Comparison of ENCODE assay signal across 22 mouse cellular contexts in genomic region chr4:87708981-87709645, GRCm38 (mm10).
A peak's percentile ranks its signal among the peaks of the same experiment; 100 is the strongest.
DNase-seq lines count a peak whose midpoint lies in the region; ATAC-seq lines count a peak whose summit lies in the region.
"Had no signal": no experiment of that assay in that cellular context is flagged by ENCODE, and none has a peak within 500 bp of the region (broad histone marks: within the 10 kb centered on the region; RNA-seq: fewer than 3 reads in every experiment).

No protein-coding gene starts in this region.

- H3K4me3 ChIP-seq in forebrain, embryonic 10.5 days, result no peak overlapping the region
- H3K4me3 ChIP-seq in forebrain, embryonic 13.5 days, result no peak overlapping the region
- H3K4me3 ChIP-seq in hindbrain, embryonic 15.5 days, result no peak overlapping the region
- H3K4me3 ChIP-seq in hindbrain, embryonic 16.5 days (ENCODE audit: low read length), result no peak overlapping the region
- no peak overlapping the region for H3K4me3 ChIP-seq in midbrain, embryonic 13.5 days (replicated peaks)
- H3K4me3 ChIP-seq in midbrain, embryonic 10.5 days, result no peak overlapping the region
- no peak overlapping the region for H3K4me3 ChIP-seq in neural tube, embryonic 15.5 days (replicated peaks)
- H3K4me3 ChIP-seq: limb, embryonic 12.5 days; liver, embryonic 12.5 days; lung, embryonic 15.5 days; stomach, embryonic 15.5 days had no signal

- ATAC-seq in forebrain, embryonic 13.5 days, result no peak
- ATAC-seq in hindbrain, embryonic 15.5 days (ENCODE audit: low FRiP score, low read depth), result peak; percentile 65
- no peak for ATAC-seq in hindbrain, embryonic 16.5 days
- ATAC-seq in midbrain, embryonic 13.5 days, result peak; percentile 48; the same call in 1 of the 2 replicates
- peak; percentile 57; the same call in 1 of the 2 replicates for ATAC-seq in neural tube, embryonic 15.5 days (ENCODE audit: low FRiP score)
- ATAC-seq: CD4-positive, CD25-positive, alpha-beta regulatory T cell, adult 4 months; intestine, embryonic 16.5 days; liver, embryonic 12.5 days; Patski had no signal

- no peak overlapping the region for H3K4me2 ChIP-seq in forebrain, embryonic 13.5 days
- H3K4me2 ChIP-seq in hindbrain, embryonic 15.5 days, result no peak overlapping the region
- no peak overlapping the region for H3K4me2 ChIP-seq in hindbrain, embryonic 16.5 days (ENCODE audit: low read length)
- no peak overlapping the region for H3K4me2 ChIP-seq in midbrain, embryonic 13.5 days (replicated peaks)
- no peak overlapping the region for H3K4me2 ChIP-seq in neural tube, embryonic 15.5 days
- H3K4me2 ChIP-seq: limb, embryonic 12.5 days; liver, embryonic 12.5 days; lung, embryonic 15.5 days; stomach, embryonic 15.5 days had no signal

- no peak for DNase-seq in forebrain, embryonic 10.5 days (ENCODE audit: extremely low spot score, low spot score)
- DNase-seq in midbrain, embryonic 10.5 days (ENCODE audit: low spot score), result no peak
- no peak for DNase-seq in ovary, postnatal 36 days (ENCODE audit: low spot score)
- DNase-seq: adrenal gland, adult 8-10 months; cerebellum, adult 11 months; cerebellum, postnatal 10 days; gastrocnemius, postnatal 36 days; lung, postnatal 4 days; thymus, adult 18-20 months; thymus, postnatal 4 days had no signal

- H3K27me3 ChIP-seq in forebrain, embryonic 10.5 days (ENCODE audit: poor library complexity, severe bottlenecking), result peaks cover 18% of the 10 kb centered on the region
- H3K27me3 ChIP-seq in forebrain, embryonic 13.5 days, result no peaks in the 10 kb centered on the region
- no peaks in the 10 kb centered on the region for H3K27me3 ChIP-seq in hindbrain, embryonic 15.5 days
- no peaks in the 10 kb centered on the region for H3K27me3 ChIP-seq in hindbrain, embryonic 16.5 days (replicated peaks; ENCODE audit: control insufficient read depth, insufficient read depth, low read length)
- peaks cover 4% of the 10 kb centered on the region for H3K27me3 ChIP-seq in midbrain, embryonic 13.5 days
- peaks cover 9% of the 10 kb centered on the region; the same call in 1 of the 2 replicates for H3K27me3 ChIP-seq in midbrain, embryonic 10.5 days (ENCODE audit: low read depth, poor library complexity, severe bottlenecking)
- H3K27me3 ChIP-seq in neural tube, embryonic 15.5 days (replicated peaks), result no peaks in the 10 kb centered on the region
- H3K27me3 ChIP-seq: liver, embryonic 12.5 days; lung, embryonic 15.5 days; Patski; stomach, embryonic 15.5 days had no signal

- peak overlapping the region; percentile 56; the same call in 1 of the 2 replicates for H3K27ac ChIP-seq in forebrain, embryonic 10.5 days
- no peak overlapping the region; the same call in 1 of the 2 replicates for H3K27ac ChIP-seq in forebrain, embryonic 13.5 days
- H3K27ac ChIP-seq in hindbrain, embryonic 15.5 days (replicated peaks), result no peak overlapping the region
- no peak overlapping the region for H3K27ac ChIP-seq in hindbrain, embryonic 16.5 days (ENCODE audit: low read depth, low read length)
- no peak overlapping the region for H3K27ac ChIP-seq in midbrain, embryonic 13.5 days
- no peak overlapping the region for H3K27ac ChIP-seq in midbrain, embryonic 10.5 days (replicated peaks)
- H3K27ac ChIP-seq in neural tube, embryonic 15.5 days (replicated peaks), result no peak overlapping the region
- H3K27ac ChIP-seq: limb, embryonic 12.5 days; liver, embryonic 12.5 days; lung, embryonic 15.5 days; stomach, embryonic 15.5 days had no signal

- H3K36me3 ChIP-seq in forebrain, embryonic 10.5 days (replicated peaks), result no peaks in the 10 kb centered on the region
- H3K36me3 ChIP-seq in forebrain, embryonic 13.5 days (ENCODE audit: poor library complexity, severe bottlenecking), result no peaks in the 10 kb centered on the region
- H3K36me3 ChIP-seq in hindbrain, embryonic 15.5 days, result no peaks in the 10 kb centered on the region
- no peaks in the 10 kb centered on the region for H3K36me3 ChIP-seq in hindbrain, embryonic 16.5 days (ENCODE audit: control insufficient read depth, insufficient read depth, low read length)
- H3K36me3 ChIP-seq in midbrain, embryonic 13.5 days, result no peaks in the 10 kb centered on the region
- no peaks in the 10 kb centered on the region for H3K36me3 ChIP-seq in midbrain, embryonic 10.5 days
- no peaks in the 10 kb centered on the region for H3K36me3 ChIP-seq in neural tube, embryonic 15.5 days
- H3K36me3 ChIP-seq: limb, embryonic 12.5 days; liver, embryonic 12.5 days; lung, embryonic 15.5 days; stomach, embryonic 15.5 days had no signal

- peaks cover 18% of the 10 kb centered on the region for H3K4me1 ChIP-seq in forebrain, embryonic 10.5 days
- peaks cover 6% of the 10 kb centered on the region; the same call in 1 of the 2 replicates for H3K4me1 ChIP-seq in forebrain, embryonic 13.5 days
- H3K4me1 ChIP-seq in hindbrain, embryonic 15.5 days (replicated peaks), result peaks cover 7% of the 10 kb centered on the region
- H3K4me1 ChIP-seq in hindbrain, embryonic 16.5 days (ENCODE audit: control insufficient read depth, insufficient read depth, low read depth, low read length), result 0 out of 2 replicates have a peak, but pooled peaks cover 3% of the 10 kb centered on the region
- peaks cover 9% of the 10 kb centered on the region for H3K4me1 ChIP-seq in midbrain, embryonic 13.5 days (replicated peaks)
- peaks cover 17% of the 10 kb centered on the region for H3K4me1 ChIP-seq in midbrain, embryonic 10.5 days
- H3K4me1 ChIP-seq in neural tube, embryonic 15.5 days, result peaks cover 8% of the 10 kb centered on the region; the same call in 1 of the 2 replicates
- H3K4me1 ChIP-seq: liver, embryonic 12.5 days; stomach, embryonic 15.5 days had no signal

- no peaks in the 10 kb centered on the region for H3K9me3 ChIP-seq in forebrain, embryonic 10.5 days
- H3K9me3 ChIP-seq in forebrain, embryonic 13.5 days (replicated peaks), result no peaks in the 10 kb centered on the region
- peaks cover 3% of the 10 kb centered on the region; the same call in 1 of the 2 replicates for H3K9me3 ChIP-seq in hindbrain, embryonic 15.5 days
- H3K9me3 ChIP-seq in hindbrain, embryonic 16.5 days (ENCODE audit: control insufficient read depth, low read length), result no peaks in the 10 kb centered on the region
- H3K9me3 ChIP-seq in midbrain, embryonic 13.5 days, result no peaks in the 10 kb centered on the region
- H3K9me3 ChIP-seq in midbrain, embryonic 10.5 days (replicated peaks), result peaks cover 4% of the 10 kb centered on the region; the same call in 1 of the 2 replicates
- H3K9me3 ChIP-seq in neural tube, embryonic 15.5 days (replicated peaks), result 0 out of 2 replicates have a peak, but pooled peaks cover 3% of the 10 kb centered on the region
- H3K9me3 ChIP-seq: limb, embryonic 12.5 days; liver, embryonic 12.5 days; lung, embryonic 15.5 days; stomach, embryonic 15.5 days had no signal

- WGBS in forebrain, embryonic 10.5 days, result 17% methylated on average over 5 of the region's 5 CpGs
- WGBS in forebrain, embryonic 13.5 days, result 7% methylated on average over 5 of the region's 5 CpGs
- 14% methylated on average over 5 of the region's 5 CpGs for WGBS in hindbrain, embryonic 15.5 days
- WGBS in hindbrain, embryonic 16.5 days, result 13% methylated on average over 5 of the region's 5 CpGs
- WGBS in midbrain, embryonic 13.5 days, result 12% methylated on average over 5 of the region's 5 CpGs
- 18% methylated on average over 5 of the region's 5 CpGs for WGBS in midbrain, embryonic 10.5 days
- 9% methylated on average over 5 of the region's 5 CpGs for WGBS in neural tube, embryonic 15.5 days

- H3K9ac ChIP-seq in forebrain, embryonic 13.5 days, result no peak overlapping the region
- no peak overlapping the region for H3K9ac ChIP-seq in hindbrain, embryonic 15.5 days
- H3K9ac ChIP-seq in hindbrain, embryonic 16.5 days (ENCODE audit: low read depth, low read length), result no peak overlapping the region
- no peak overlapping the region for H3K9ac ChIP-seq in midbrain, embryonic 13.5 days (replicated peaks)
- no peak overlapping the region for H3K9ac ChIP-seq in neural tube, embryonic 15.5 days (replicated peaks)
- H3K9ac ChIP-seq: limb, embryonic 12.5 days; liver, embryonic 12.5 days; lung, embryonic 15.5 days; stomach, embryonic 15.5 days had no signal

Comparison
In these comparisons a context has a peak if more than half of its experiments do, and no peak if none do; other contexts are left out.
1. ATAC-seq: peak in hindbrain, embryonic 15.5 days (single experiment), midbrain, embryonic 13.5 days (single experiment) and neural tube, embryonic 15.5 days (single experiment); none in forebrain, embryonic 13.5 days (single experiment) and hindbrain, embryonic 16.5 days (single experiment).